Mouse (Mus musculus): ENCODE results near the gene Gsto2. TPM values are rescaled to one million over a fixed set of nuclear protein-coding genes. Genes with fewer than 3 reads are reported as not detected.
A peak's percentile ranks its signal among the peaks of the same experiment; 100 is the strongest.

Gsto2 gene
- polyA plus RNA-seq, 1 experiment from 2014 or later: 1.0 TPM

- no peaks in the 10 kb centered on the region for H3K9me3 ChIP-seq (ENCODE audit: control insufficient read depth, low read length)
- no peak overlapping the region for H3K4me2 ChIP-seq (ENCODE audit: low read length)
- no peaks in the 10 kb centered on the region for H3K27me3 ChIP-seq (replicated peaks; ENCODE audit: control insufficient read depth, insufficient read depth, low read length)
- H3K4me3 ChIP-seq (ENCODE audit: low read depth, low read length): no peak overlapping the region
- ATAC-seq (replicated peaks; ENCODE audit: low FRiP score, low TSS enrichment, low read depth): no peak
- DNase-seq (ENCODE audit: low spot score): no peak
- peaks cover 3% of the 10 kb centered on the region; the same call in 1 of the 2 replicates for H3K36me3 ChIP-seq (ENCODE audit: control insufficient read depth, insufficient read depth, low read length)
- H3K4me1 ChIP-seq (replicated peaks; ENCODE audit: control insufficient read depth, insufficient read depth, low read length): 0 out of 2 replicates have a peak, but pooled peaks cover 6% of the 10 kb centered on the region
- H3K27ac ChIP-seq (ENCODE audit: low read depth): no peak overlapping the region
- no peak overlapping the region for H3K9ac ChIP-seq (ENCODE audit: low read length)
- WGBS: 84% methylated on average over 3 of the region's 3 CpGs
These were observed 12.3 kb upstream of the Gsto2 start for GRCm38 (mm10) chr19:47853053-47853452.

- Histone ChIP-seq H3K9me3 (ENCODE audit: control insufficient read depth, low read length) (no peaks in the 10 kb centered on the region), H3K4me2 (ENCODE audit: low read length) (peak overlapping the region; percentile 81), H3K36me3 (ENCODE audit: control insufficient read depth, insufficient read depth, low read length) (peaks cover 14% of the 10 kb centered on the region; the same call in 1 of the 2 replicates), H3K27ac (ENCODE audit: low read depth) (no peak overlapping the region), H3K4me3 (ENCODE audit: low read depth, low read length) (peak overlapping the region; percentile 66), H3K4me1 (replicated peaks; ENCODE audit: control insufficient read depth, insufficient read depth, low read length) (0 out of 2 replicates have a peak, but pooled peaks cover 6% of the 10 kb centered on the region), H3K9ac (ENCODE audit: low read length) (no peak overlapping the region), H3K27me3 (replicated peaks; ENCODE audit: control insufficient read depth, insufficient read depth, low read length) (no peaks in the 10 kb centered on the region)
- ATAC-seq (replicated peaks; ENCODE audit: low FRiP score, low TSS enrichment, low read depth) (peak; percentile 77), DNase-seq (ENCODE audit: low spot score) (no peak)
- 15% methylated on average over 13 of the region's 13 CpGs for WGBS
These were observed 11.2 kb upstream of the Gsto2 start for GRCm38 (mm10) chr19:47853951-47854795.

- peak within 1 kb of the TSS; percentile 73 for H3K27ac ChIP-seq (ENCODE audit: low read depth)
- WGBS: under 1% methylated on average over 59 of the region's 60 CpGs
These were observed 10.2 kb upstream of the Gsto2 start, which contains the start of gene Gsto1 for GRCm38 (mm10) chr19:47854796-47855783. Gene Gsto1, plus strand, starts transcription at chr19:47854970.

GRCm38 (mm10) chr19:47857957-47858942 lies 7.1 kb upstream of the Gsto2 start:
- no peak for DNase-seq (ENCODE audit: low spot score)
- no peak for ATAC-seq (replicated peaks; ENCODE audit: low FRiP score, low TSS enrichment, low read depth)
- Histone ChIP-seq H3K4me3 (ENCODE audit: low read depth, low read length) (no peak overlapping the region), H3K4me2 (ENCODE audit: low read length) (no peak overlapping the region), H3K27ac (ENCODE audit: low read depth) (no peak overlapping the region), H3K9ac (ENCODE audit: low read length) (no peak overlapping the region), H3K36me3 (ENCODE audit: control insufficient read depth, insufficient read depth, low read length) (peaks cover 35% of the 10 kb centered on the region), H3K4me1 (replicated peaks; ENCODE audit: control insufficient read depth, insufficient read depth, low read length) (0 out of 2 replicates have a peak, but pooled peaks cover 6% of the 10 kb centered on the region), H3K9me3 (ENCODE audit: control insufficient read depth, low read length) (no peaks in the 10 kb centered on the region), H3K27me3 (replicated peaks; ENCODE audit: control insufficient read depth, insufficient read depth, low read length) (no peaks in the 10 kb centered on the region)
- 87% methylated on average over 18 of the region's 18 CpGs for whole genome bisulfite sequencing

More at GRCm38 (mm10) chr19:47854796-47855783, 10.2 kb upstream of the Gsto2 start, which contains the start of gene Gsto1:
- H3K27me3 ChIP-seq (replicated peaks; ENCODE audit: control insufficient read depth, insufficient read depth, low read length): no peaks in the 10 kb centered on the region
- peak within 1 kb of the TSS; percentile 81 for H3K4me2 ChIP-seq (ENCODE audit: low read length)
- ATAC-seq (replicated peaks; ENCODE audit: low FRiP score, low TSS enrichment, low read depth) (peak; percentile 95), DNase-seq (ENCODE audit: low spot score) (peak; percentile 95)
- H3K4me1 ChIP-seq (replicated peaks; ENCODE audit: control insufficient read depth, insufficient read depth, low read length): 0 out of 2 replicates have a peak, but pooled peaks cover 6% of the 10 kb centered on the region
- H3K36me3 ChIP-seq (ENCODE audit: control insufficient read depth, insufficient read depth, low read length): peaks cover 23% of the 10 kb centered on the region; the same call in 1 of the 2 replicates
- no peaks in the 10 kb centered on the region for H3K9me3 ChIP-seq (ENCODE audit: control insufficient read depth, low read length)
- H3K9ac ChIP-seq (ENCODE audit: low read length): peak within 1 kb of the TSS; percentile 79
- peak within 1 kb of the TSS; percentile 66 for H3K4me3 ChIP-seq (ENCODE audit: low read depth, low read length)

- H3K27me3 ChIP-seq (replicated peaks; ENCODE audit: control insufficient read depth, insufficient read depth, low read length): no peaks in the 10 kb centered on the region
- DNase-seq (ENCODE audit: low spot score) (no peak), ATAC-seq (replicated peaks; ENCODE audit: low FRiP score, low TSS enrichment, low read depth) (no peak)
- no peak overlapping the region for H3K9ac ChIP-seq (ENCODE audit: low read length)
- no peak overlapping the region for H3K4me2 ChIP-seq (ENCODE audit: low read length)
- no peaks in the 10 kb centered on the region for H3K9me3 ChIP-seq (ENCODE audit: control insufficient read depth, low read length)
- 80% methylated on average over 8 of the region's 8 CpGs for WGBS
- no peak overlapping the region for H3K27ac ChIP-seq (ENCODE audit: low read depth)
- no peak overlapping the region for H3K4me3 ChIP-seq (ENCODE audit: low read depth, low read length)
- H3K36me3 ChIP-seq (ENCODE audit: control insufficient read depth, insufficient read depth, low read length): peaks cover 39% of the 10 kb centered on the region
- 0 out of 2 replicates have a peak, but pooled peaks cover 3% of the 10 kb centered on the region for H3K4me1 ChIP-seq (replicated peaks; ENCODE audit: control insufficient read depth, insufficient read depth, low read length)
These were observed 6.2 kb upstream of the Gsto2 start for GRCm38 (mm10) chr19:47859180-47859579.

- no peak overlapping the region for H3K4me2 ChIP-seq (ENCODE audit: low read length)
- DNase-seq (ENCODE audit: low spot score): peak; percentile 46
- H3K4me3 ChIP-seq (ENCODE audit: low read depth, low read length): no peak overlapping the region
- no peaks in the 10 kb centered on the region for H3K9me3 ChIP-seq (ENCODE audit: control insufficient read depth, low read length)
- H3K9ac ChIP-seq (ENCODE audit: low read length): no peak overlapping the region
- no peak overlapping the region for H3K27ac ChIP-seq (ENCODE audit: low read depth)
- H3K36me3 ChIP-seq (ENCODE audit: control insufficient read depth, insufficient read depth, low read length): peaks cover 39% of the 10 kb centered on the region
- WGBS: 95% methylated on average over 3 of the region's 3 CpGs
- peaks cover 3% of the 10 kb centered on the region; the same call in 1 of the 2 replicates for H3K4me1 ChIP-seq (replicated peaks; ENCODE audit: control insufficient read depth, insufficient read depth, low read length)
- no peaks in the 10 kb centered on the region for H3K27me3 ChIP-seq (replicated peaks; ENCODE audit: control insufficient read depth, insufficient read depth, low read length)
- no peak for ATAC-seq (replicated peaks; ENCODE audit: low FRiP score, low TSS enrichment, low read depth)
These were observed 2.8 kb upstream of the Gsto2 start for GRCm38 (mm10) chr19:47862581-47862980.

GRCm38 (mm10) chr19:47864051-47864450 lies 1.3 kb upstream of the Gsto2 start:
- WGBS: 98% methylated on average over 9 of the region's 9 CpGs

More at GRCm38 (mm10) chr19:47864051-47864450, 1.3 kb upstream of the Gsto2 start:
- DNase-seq (ENCODE audit: low spot score): peak; percentile 48
- no peaks in the 10 kb centered on the region for H3K9me3 ChIP-seq (ENCODE audit: control insufficient read depth, low read length)
- peaks cover 26% of the 10 kb centered on the region for H3K36me3 ChIP-seq (ENCODE audit: control insufficient read depth, insufficient read depth, low read length)
- H3K4me3 ChIP-seq (ENCODE audit: low read depth, low read length): no peak overlapping the region
- H3K27ac ChIP-seq (ENCODE audit: low read depth): no peak overlapping the region
- H3K4me2 ChIP-seq (ENCODE audit: low read length): no peak overlapping the region
- no peaks in the 10 kb centered on the region for H3K27me3 ChIP-seq (replicated peaks; ENCODE audit: control insufficient read depth, insufficient read depth, low read length)
- no peak overlapping the region for H3K9ac ChIP-seq (ENCODE audit: low read length)
- peaks cover 3% of the 10 kb centered on the region; the same call in 1 of the 2 replicates for H3K4me1 ChIP-seq (replicated peaks; ENCODE audit: control insufficient read depth, insufficient read depth, low read length)
- no peak for ATAC-seq (replicated peaks; ENCODE audit: low FRiP score, low TSS enrichment, low read depth)

All from intestine, embryonic 14.5 days (tissue).